Mouse (Mus musculus) liver, adult 2 months (tissue): Measurements from ENCODE around the gene Pnliprp2.

Source experiments
- CTCF ChIP-seq: fragments of 200-500 bp; IDR thresholded peaks from 2 replicates; pipeline ENCODE4 v1.5.1; 2011; ENCODE audit warnings: low read depth, low read length, control low read depth
- POLR2A ChIP-seq: fragments of 200-500 bp; IDR thresholded peaks from 2 replicates; pipeline ENCODE4 v1.6.1; 2011; ENCODE audit warnings: low read length, control low read depth; ENCODE audit not compliant: insufficient read depth; ENCODE audit errors: extremely low read depth

GRCm38 (mm10) chr19:58733216-58733615 lies 26.3 kb upstream of the Pnliprp2 start:
- no peak for TF ChIP-seq CTCF
- TF ChIP-seq POLR2A = no peak
